Mouse (Mus musculus): ENCODE results near the gene Hoxa7.

Gene Hoxa7

DNA sequence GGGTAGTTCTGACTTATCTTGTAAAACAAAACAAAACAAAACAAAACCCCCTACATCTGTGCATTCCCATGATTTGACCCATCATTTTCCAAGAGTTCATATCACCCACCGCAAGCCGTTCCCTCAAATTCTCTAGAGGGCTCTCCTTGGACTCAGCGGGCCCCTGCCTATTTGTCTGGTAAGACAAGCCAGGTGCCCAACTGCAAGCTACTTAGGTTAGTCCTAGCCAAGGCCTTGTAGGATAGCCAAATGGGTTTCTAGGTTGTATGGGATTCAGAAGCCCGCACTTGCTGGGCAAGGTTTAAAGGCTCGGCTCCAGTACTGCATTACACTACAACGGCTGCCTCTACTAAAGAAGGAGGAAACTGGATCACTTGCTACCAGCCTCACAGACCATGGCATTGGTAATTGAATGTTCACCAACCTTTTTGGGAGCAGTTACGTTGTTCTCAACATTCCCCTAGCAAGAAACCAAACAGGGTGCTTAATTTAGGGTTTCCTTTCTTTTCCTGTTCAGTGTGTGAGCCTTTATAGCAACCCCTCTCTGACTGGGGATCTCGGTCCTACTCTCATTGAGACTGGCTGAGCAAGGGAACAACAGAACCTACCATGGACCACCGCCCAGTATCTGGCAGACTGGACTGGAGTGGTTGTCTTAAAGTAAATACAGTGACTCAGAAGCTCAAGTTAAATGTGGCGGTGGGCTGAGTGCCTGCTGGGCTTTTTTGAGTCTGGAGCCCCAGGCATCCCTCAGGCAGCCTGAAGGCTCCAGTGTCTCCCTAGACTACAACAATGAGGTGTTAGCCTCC, 15.9 kb upstream of the Hoxa7 start:
- no peak for DNase-seq

DNA sequence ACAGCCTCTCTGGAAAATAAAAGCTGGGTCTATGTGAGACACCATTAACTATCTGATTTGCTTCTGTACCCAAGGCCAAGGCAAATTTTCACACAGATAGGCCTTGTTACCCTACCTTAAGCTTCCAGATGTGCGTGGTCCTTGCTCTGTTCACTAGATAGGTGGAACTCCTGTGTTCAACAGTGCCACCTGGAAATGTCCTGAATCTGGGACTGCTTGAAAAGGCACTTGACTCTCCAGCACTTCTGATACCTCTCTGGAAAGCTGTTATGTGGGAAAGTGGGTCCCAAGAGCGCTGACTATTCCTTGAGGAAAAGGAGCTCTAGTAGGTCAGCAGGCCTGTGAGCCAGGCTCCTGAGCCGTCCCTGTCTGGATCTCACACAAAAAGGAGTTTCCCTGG, 15.2 kb upstream of the Hoxa7 start:
- DNase-seq: no peak

DNA sequence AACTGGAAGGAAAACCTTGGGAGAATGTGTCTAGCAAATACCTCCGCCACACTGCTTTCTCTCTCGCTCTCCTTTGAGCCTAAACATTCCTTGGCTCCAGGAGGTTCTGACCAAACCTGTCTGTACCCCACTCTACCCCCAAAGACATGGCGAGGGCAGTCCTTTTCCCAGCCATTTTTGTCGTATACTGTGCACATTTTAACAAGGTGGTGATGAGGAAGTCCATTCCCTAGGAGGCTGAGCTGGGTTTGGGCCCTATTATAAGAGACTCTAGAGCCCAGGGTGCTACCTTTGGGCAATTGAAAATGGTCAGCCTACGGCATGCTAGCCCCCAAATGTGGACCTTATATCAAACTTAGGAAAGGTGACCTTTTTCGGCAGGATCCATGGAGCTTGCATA, 14.2 kb upstream of the Hoxa7 start:
- DNase-seq: no peak

DNA sequence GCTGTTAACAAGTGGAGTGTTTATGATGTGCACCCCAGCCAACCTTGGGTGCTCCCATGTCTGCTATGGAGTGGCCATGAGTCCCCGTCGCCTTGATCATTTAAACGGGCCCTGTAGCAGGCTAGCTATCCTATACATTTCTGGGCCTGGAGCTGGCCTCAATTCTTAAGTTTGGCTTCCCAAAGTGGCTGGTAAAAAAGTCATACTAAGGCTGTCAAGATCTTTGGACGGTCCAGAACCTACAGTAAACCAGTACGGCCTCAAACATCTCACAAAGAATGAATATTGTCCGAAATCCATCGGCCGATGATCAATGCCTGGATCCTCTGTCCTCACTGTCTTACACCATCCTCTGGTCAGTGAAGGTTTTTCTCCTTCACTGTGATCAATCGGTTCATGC, 13.6 kb upstream of the Hoxa7 start:
- no peak for DNase-seq

DNA sequence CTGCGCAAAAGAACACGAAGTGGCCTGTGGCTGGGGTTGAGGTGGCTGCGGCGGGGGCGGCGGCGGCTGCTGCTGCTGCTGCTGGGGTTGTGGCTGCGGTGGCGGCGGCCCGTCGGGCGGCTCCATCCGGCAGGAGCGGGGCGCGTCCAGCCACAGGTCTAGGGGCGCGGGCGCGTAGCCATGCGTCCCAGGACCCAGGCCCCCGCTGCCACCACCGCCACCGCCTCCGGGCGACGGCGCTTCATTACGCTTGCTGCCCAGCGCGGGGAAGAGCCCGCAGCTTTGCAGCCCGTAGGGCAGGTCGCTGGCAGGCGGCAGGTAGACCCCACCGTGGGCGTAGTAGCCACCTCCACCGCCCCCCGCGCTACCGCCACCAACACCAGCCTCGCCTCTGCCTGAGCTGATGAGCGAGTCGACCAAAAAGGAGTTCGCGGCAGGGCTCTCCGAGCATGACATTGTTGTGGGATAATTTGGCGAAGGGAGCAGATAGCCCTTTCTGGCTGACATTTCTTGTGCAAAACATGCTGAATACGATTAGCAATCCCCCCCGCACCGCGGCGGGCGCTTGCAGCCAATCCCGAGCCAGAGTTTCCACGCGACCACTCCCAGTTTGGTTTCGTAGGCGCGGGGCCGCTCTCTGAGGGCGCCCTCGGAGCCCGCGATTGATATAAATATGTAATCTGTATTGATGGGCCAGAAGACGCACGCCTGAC, 12.9 kb upstream of the Hoxa7 start:
- no peak for DNase-seq

DNA sequence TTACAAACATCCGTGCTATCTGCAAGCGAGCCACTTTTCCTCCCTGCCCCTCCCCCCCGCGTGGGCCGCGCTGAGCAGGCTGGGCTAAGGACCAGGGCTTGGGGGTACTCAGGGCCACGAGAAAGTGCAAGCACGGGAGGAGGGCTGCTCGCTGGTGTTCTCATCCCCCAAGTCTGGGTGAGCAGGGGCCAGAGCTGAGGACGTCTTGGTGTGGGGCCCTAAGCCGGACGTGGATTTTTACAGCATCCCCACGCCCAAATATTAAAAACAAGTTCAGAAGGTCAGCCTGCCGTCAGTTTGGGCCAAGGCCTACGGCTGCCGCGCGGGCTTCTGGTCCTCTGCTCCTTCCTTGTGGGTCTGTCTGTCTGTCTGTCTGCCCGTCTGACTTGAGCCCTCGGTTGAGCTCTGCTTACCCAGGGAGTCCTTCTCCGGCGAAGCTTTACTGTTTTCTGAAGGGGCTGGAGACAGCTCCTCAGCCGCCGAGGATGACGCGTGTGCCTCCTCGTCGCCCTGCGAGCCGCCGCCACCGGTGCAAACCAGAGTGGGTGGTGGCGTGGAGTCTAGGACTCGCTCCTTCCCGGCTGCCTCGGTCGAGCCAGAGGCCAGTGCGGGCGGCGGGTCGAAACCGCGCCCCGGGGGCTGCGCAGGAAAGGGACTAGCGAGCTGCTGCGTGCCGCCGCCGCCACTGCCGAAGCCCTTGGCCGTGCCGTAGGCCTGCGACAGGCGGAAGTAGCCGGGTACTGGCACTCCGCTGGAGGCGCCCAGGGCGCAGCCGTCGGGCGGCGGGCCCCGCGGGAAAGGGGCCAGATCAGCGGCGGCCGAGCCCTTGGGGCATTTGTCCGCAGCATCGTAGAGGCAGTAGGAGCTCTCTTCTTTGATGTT, 12.1 kb upstream of the Hoxa7 start:
- DNase-seq: no peak

DNA sequence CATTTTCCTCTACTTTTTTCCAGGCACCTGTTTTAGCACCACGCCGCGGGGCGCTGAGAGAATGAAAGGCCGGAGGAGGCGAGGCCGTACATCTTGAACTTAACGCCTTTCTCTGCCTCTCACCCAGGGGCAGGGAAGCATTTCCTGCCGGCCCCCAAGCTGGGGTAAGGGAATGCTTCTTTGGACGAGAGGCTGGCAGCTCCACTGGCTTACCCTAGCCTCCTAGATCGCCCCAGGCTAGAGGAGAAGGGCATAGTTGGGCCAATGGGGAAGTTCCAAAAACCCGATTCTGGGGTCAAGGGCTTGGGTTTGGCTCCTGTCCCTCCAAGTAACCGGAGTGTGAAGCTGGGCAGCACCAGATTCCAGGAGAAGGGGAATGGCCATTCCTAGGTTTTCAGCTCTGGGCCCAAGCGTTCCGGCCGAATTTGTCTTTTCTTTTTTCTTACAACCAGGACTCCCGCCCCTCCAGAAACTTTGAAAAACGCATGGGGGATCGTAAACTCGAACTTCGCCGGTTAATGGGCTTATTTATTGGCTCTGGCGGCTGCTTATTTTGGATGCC, 11.4 kb upstream of the Hoxa7 start:
- DNase-seq: no peak

DNA sequence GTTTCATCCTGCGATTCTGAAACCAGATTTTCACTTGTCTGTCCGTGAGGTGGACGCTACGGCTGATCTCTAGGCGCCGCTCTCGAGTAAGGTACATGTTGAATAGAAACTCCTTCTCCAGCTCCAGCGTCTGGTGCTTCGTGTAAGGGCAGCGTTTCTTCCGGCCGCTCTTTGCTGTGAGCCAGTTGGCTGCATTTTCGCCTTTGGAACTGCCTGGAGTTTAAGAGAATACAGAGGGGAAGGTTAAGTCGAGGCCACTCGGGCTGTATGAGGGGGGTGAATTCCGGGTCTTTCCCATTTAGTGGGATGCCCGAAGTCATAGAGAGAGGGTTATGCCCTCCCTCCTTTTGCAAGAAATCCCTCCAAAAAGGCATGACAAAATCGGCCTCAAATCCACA, 10.9 kb upstream of the Hoxa7 start:
- DNase-seq: no peak

DNA sequence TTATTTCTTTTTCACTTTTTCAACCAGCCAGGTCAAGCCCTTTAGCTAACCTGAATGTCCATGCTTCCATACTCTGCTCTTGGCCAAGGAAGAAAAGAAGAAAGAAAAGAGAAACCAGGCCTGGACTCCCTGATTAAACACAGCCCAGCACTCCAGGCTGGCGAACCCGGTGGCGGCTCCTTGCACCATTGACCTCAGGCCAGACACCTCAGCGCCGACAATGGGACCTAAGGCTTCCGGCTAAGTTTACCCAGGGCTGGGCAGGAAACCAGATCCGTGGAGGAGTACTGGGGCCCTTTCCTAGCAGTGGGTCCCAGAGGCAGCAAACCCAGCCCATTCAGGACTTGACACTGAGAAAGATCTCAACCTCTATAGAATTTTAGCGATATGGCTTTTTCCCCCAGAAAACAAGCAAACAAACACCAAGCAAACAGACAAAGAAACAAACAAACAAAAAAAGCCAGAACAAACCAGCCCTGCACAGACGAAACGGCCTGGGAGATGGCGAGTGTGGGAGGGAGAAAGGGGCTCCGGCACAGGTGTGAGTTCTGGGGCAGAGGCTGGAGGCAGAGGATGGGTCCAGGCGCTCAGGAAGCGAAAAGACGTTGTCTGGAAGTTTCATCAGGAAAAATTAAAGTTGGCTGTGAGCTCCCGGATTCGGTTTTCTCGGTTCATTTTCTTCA, 10.4 kb upstream of the Hoxa7 start:
- DNase-seq: no peak

DNA sequence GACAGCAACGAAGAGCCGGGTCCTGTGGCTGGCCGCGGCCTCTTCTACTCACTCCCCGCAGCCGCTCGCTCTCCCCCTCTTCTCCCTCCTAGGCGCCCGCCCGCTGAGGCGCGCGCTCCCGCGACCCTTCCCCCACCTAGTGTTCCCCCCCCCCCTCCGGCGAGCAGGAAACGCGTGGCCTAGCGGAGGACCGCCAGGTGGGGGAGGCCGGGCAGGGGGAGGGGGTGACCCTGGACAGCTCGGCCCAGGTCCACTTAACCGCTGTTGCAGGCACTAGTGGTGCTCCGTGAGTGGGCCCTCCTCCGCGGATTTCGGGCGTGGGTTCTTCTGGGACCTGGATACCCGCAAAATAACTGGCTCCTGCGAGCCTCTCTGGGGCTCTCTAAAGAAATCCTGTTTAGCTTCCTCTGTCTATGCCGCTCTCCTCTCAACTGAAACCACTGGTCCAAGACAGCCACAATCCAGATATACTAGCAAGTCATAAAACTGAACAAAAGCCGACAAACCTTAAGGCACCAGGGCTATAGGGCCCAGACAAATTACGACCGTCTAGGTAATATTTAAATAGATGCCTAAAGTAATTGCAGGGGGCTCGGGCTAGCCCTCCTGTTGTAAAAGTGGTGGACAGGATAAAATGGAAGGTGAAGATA, 9.0 kb upstream of the Hoxa7 start, which contains the start of gene Hoxa9:
Gene Hoxa9 (minus strand): TSS at position 574 of the 650 bp plus-strand sequence.
- DNase-seq: no peak

DNA sequence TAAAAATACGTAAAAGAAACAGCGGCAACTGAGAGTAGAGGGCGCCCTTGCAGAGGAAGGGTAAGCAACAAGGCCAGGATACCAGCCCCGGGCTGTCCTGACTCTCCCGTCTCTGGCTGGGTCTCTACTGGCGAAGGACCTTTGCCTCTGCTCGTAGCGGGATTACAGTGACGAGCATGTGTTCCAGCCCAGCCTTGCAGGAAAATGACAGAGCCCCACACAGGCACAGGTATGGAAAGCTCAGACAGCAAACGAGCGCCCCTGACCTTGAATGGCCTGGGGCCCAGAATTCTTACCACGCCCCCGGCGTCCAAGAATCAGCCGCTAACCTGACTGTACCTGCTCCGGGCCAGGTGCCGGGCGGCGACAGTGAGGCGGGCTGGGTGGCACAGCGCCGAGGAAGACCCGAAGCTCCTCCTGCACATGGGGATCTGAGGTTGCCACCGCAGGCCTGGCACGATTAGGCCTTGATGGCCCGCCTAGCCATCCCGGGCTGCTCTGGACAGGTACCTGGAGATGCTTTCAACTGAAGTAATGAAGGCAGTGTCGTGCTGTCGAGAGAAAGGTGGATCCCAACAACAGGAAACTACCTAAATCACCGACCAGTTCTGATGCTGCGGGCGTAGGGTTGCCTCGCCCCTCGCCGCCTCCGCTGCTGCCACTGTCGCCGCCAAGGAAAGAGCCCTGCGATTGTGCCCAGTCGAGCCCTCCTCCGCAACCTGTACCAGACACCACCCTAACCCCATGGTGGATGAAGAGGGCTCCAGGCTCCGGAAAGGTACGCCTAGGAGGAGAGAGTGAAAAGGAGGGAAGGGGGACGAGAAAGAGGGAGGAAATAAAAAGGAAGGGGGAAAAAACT, 8.1 kb upstream of the Hoxa7 start:
- DNase-seq: no peak

DNA sequence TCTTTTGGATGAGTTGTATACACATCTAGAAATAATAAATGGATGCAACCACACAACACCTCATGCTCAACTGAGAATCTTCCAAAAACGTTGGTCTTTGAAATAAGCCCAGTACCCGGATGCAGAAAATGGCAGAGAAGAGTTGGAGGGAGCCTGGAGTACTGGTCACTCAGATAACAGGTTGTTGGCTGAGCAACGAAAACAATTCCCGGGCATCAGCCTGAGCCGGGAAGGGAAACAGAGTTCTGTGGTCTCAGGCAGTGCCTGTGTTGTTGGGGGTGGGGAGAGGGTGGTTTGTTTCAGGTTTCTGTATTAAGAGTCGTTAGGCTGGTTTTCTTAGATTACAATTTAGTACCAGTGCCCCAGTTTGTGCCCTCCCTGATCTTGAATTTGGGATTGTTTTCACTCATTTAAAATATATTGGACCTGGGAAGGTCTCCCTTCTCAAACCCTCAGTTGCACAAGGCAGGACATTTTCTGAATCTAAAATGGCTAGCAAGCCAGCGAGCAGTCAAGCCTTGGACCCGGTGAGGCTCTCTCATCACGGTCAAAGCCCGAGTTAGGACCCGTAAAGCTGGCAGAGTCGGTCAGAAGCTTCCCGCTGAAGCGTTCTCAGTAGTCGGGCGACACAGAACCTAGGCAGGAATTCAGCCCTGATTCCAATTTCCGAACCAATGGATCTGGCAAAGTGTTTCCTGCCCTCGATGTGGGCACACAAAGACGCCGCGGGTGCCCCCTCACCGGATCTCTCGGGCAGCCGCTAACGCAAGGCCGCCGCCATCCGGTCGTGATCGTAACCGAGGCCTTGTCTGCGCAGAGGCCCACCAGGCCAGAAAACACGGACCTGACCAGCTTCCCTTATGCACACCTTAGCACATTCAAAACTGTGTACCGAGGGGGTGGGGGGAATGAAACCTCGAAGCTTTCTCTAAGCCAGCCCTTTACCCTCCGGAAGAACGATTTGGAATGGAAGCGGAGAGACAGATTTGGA, 7.1 kb upstream of the Hoxa7 start:
- DNase-seq: no peak

DNA sequence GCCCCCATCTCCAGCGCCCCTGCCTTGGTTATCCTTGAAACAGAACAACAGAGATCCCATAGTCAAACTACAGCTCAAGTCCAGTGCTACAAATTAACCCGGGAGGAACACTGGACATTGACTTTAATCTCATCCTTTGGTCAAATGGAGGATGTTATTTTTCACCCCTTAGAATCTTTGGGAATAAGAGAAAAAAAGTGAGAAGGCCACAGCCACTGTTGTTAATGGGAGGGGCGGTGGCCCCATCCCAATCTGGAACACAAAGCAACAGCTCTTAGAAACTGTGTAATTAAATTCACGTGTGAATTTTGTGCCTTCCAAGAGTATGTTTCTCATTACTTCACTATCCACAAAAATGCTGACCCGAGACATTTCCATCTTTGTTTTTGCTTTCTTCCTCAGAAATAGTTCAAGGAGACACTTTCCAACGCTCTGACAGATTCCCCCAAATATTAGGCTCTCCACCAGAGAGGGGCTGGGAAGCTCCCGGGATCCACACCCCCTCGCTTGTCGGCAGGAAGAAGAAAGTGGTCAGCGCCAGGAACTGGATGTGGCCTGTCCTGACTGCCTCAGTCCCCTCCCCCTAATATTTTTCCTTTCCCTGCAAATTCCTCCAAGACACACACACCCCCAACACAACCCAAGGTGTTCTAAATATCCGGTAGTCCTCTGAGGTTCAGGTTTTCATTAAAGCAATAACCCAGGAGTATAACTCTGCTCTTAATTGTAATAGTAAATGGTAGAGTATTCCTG, 6.0 kb upstream of the Hoxa7 start:
- no peak for DNase-seq

DNA sequence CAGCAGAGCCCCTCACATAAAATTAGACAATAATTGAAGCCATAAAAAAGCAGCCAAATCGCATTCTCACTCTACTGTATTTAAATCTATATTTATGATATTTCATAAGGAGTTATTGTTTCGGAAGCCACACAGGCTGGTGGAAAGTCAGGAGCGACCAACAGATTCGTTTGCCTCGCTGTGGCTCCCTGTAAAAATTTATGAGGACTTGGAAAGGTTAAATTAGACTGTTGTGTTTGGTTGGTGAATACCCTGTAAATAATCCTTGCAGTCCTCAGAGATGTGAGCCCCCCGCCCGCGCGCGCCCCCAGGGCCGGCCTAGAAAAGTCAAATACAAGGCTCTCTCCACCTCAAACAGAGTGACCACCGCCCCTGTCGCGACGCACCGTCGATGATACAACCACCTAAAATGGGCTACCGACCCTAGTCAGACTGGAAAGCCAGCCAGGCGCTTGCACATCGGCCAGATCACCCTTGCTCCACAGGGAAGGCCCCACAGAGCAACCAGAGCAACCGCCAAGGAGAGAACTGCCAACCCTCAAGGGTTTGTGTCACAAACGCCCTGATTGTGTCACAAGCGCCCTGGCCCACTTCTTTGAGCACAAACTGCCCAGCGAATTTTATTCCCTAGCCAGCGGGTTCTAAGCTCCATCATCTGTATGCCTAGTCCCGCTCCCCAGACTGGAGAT, 5.1 kb upstream of the Hoxa7 start:
- DNase-seq: no peak

DNA sequence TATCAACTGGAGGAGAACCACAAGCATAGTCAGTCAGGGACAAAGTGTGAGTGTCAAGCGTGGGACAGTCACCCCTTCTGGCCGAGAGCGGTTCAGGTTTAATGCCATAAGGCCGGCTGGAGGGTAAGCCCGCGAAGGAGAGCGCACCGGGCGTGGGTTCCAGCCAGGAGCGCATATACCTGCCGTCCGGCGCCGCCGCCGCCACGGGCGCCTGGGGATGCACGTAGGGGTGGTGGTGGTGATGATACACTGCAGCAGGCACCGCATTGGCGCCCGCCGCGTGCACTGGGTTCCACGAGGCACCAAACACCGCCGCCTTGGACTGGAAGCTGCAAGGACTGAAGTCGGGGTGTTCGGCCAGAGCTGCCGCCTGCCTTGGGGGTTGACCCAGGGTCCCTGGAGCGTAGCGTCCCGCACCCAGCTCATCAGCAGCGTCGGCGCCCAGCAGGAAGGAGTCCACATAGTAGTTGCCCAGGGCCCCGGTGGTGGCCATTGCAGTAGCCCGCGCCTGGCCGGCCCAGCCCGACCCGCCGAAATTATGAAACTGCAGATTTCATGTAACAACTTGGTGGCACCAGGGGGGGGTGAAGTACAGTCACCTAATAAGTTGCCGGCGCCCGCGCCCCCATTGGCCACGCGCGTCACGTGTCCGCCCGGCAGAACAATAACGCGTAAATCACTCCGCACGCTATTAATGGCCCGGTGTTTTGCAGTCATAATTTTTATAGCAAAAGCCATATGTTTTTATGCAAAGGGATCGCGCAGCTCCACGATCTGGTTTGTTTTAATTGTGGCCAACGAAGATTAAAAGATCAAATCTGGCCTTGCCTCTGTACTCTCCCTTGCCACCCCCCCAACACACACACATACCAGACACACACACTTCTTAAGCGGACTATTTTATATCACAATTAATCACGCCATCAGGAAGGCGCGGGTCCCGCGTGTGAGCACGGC, 4.2 kb upstream of the Hoxa7 start:
- DNase-seq: no peak

DNA sequence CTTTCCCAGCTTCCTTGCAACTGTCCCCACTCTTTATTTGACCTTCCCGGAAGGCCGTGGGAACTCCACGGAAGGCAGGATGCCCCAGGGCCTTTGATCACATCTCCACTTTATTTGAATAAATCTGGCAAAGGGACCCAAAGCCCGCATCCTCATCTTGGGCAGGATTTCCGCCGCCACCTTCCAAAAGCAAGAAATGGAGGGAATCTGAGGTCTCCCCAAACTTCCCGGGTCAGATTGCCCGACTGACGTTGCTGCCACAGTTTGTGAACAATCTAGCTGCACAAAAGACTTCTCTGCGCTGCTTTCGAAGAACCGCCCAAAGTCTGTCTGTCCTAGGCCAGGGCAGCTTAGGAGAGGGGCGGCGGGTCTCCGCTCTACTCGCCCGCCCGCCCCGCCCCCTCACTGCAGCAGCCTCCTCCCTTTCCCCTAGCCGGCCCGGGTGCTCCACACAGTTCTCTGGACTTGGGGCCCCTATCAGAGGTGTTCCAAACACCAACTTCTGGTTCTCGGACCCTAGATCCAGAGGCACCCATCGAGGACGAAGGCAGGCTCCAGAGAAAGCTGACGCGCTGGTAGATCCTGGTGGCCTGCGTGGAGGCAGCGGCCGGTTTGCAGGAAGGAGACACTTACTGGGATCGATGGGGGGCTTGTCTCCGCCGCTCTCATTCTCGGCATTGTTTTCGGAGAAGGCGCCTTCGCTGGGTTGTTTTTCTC, 3.4 kb upstream of the Hoxa7 start:
- no peak for DNase-seq

All from cerebellum, adult 18-20 months (tissue).